Mouse (Mus musculus): Measurements from ENCODE around the gene Dab1. TPM values are rescaled to one million over a fixed set of nuclear protein-coding genes. Genes with fewer than 3 reads are reported as not detected.
A peak's percentile ranks its signal among the peaks of the same experiment; 100 is the strongest.

Dab1 gene
- polyA plus RNA-seq, 1 experiment from 2014 or later, result 105 TPM

- H3K27me3 ChIP-seq, result peaks cover 13% of the 10 kb centered on the region
- no peaks in the 10 kb centered on the region for H3K36me3 ChIP-seq (ENCODE audit: poor library complexity, severe bottlenecking)
- H3K4me2 ChIP-seq, result no peak overlapping the region
- peak overlapping the region; percentile 27; the same call in 1 of the 2 replicates for H3K27ac ChIP-seq
- peaks cover 32% of the 10 kb centered on the region for H3K4me1 ChIP-seq
- no peaks in the 10 kb centered on the region for H3K9me3 ChIP-seq (replicated peaks)
- ATAC-seq, result no peak
- 20% methylated on average over 5 of the region's 5 CpGs for WGBS
- H3K4me3 ChIP-seq, result no peak overlapping the region
- H3K9ac ChIP-seq, result no peak overlapping the region
These were observed 447.7 kb downstream of the Dab1 start for GRCm38 (mm10) chr4:104066901-104067300.

GRCm38 (mm10) chr4:104067748-104068147 is 448.6 kb downstream of the Dab1 start:
- peaks cover 32% of the 10 kb centered on the region for H3K4me1 ChIP-seq
- no peak for ATAC-seq
- H3K4me2 ChIP-seq, result no peak overlapping the region
- H3K9me3 ChIP-seq (replicated peaks), result no peaks in the 10 kb centered on the region
- no peaks in the 10 kb centered on the region for H3K36me3 ChIP-seq (ENCODE audit: poor library complexity, severe bottlenecking)
- H3K4me3 ChIP-seq, result no peak overlapping the region
- WGBS, result 32% methylated on average over 3 of the region's 3 CpGs
- no peak overlapping the region for H3K27ac ChIP-seq
- no peak overlapping the region for H3K9ac ChIP-seq
- H3K27me3 ChIP-seq, result peaks cover 21% of the 10 kb centered on the region

- Histone ChIP-seq H3K4me2 (no peak overlapping the region), H3K36me3 (ENCODE audit: poor library complexity, severe bottlenecking) (no peaks in the 10 kb centered on the region), H3K9ac (no peak overlapping the region), H3K4me1 (peaks cover 34% of the 10 kb centered on the region), H3K27me3 (peaks cover 26% of the 10 kb centered on the region), H3K4me3 (no peak overlapping the region), H3K9me3 (replicated peaks) (no peaks in the 10 kb centered on the region), H3K27ac (no peak overlapping the region)
- ATAC-seq, result no peak
- WGBS, result 84% methylated on average over 10 of the region's 10 CpGs
These were observed 452.1 kb downstream of the Dab1 start for GRCm38 (mm10) chr4:104071296-104071695.

GRCm38 (mm10) chr4:104073920-104074459 is 454.8 kb downstream of the Dab1 start:
- Histone ChIP-seq H3K36me3 (ENCODE audit: poor library complexity, severe bottlenecking) (no peaks in the 10 kb centered on the region), H3K27ac (no peak overlapping the region), H3K9ac (no peak overlapping the region), H3K4me1 (peaks cover 17% of the 10 kb centered on the region), H3K9me3 (replicated peaks) (no peaks in the 10 kb centered on the region), H3K4me2 (no peak overlapping the region), H3K4me3 (no peak overlapping the region), H3K27me3 (peaks cover 26% of the 10 kb centered on the region)
- 7% methylated on average over 7 of the region's 7 CpGs for WGBS
- ATAC-seq, result peak; percentile 59

GRCm38 (mm10) chr4:104077771-104078170 is 458.6 kb downstream of the Dab1 start:
- Histone ChIP-seq H3K27me3 (peaks cover 5% of the 10 kb centered on the region; the same call in 1 of the 2 replicates), H3K4me2 (no peak overlapping the region), H3K36me3 (ENCODE audit: poor library complexity, severe bottlenecking) (no peaks in the 10 kb centered on the region), H3K4me3 (no peak overlapping the region), H3K4me1 (peaks cover 17% of the 10 kb centered on the region), H3K9me3 (replicated peaks) (no peaks in the 10 kb centered on the region), H3K9ac (no peak overlapping the region), H3K27ac (no peak overlapping the region)
- ATAC-seq, result no peak
- WGBS, result 83% methylated on average over 1 of the region's 1 CpGs

- ATAC-seq, result no peak
- WGBS, result 74% methylated on average over 6 of the region's 6 CpGs
- no peak overlapping the region for H3K27ac ChIP-seq
- no peaks in the 10 kb centered on the region for H3K36me3 ChIP-seq (ENCODE audit: poor library complexity, severe bottlenecking)
- no peak overlapping the region for H3K9ac ChIP-seq
- H3K27me3 ChIP-seq, result no peaks in the 10 kb centered on the region
- no peak overlapping the region for H3K4me3 ChIP-seq
- no peaks in the 10 kb centered on the region for H3K4me1 ChIP-seq
- H3K9me3 ChIP-seq (replicated peaks), result no peaks in the 10 kb centered on the region
- no peak overlapping the region for H3K4me2 ChIP-seq
These were observed 487.1 kb downstream of the Dab1 start for GRCm38 (mm10) chr4:104106299-104106698.

- Histone ChIP-seq H3K4me2 (no peak overlapping the region), H3K27ac (no peak overlapping the region), H3K4me1 (peaks cover 15% of the 10 kb centered on the region), H3K36me3 (ENCODE audit: poor library complexity, severe bottlenecking) (no peaks in the 10 kb centered on the region), H3K9ac (no peak overlapping the region), H3K4me3 (no peak overlapping the region), H3K9me3 (replicated peaks) (no peaks in the 10 kb centered on the region), H3K27me3 (no peaks in the 10 kb centered on the region)
- ATAC-seq, result no peak
These were observed 492.5 kb downstream of the Dab1 start for GRCm38 (mm10) chr4:104111614-104112013.

- H3K27ac ChIP-seq, result peak overlapping the region; percentile 51
- H3K9me3 ChIP-seq (replicated peaks), result peaks cover 5% of the 10 kb centered on the region; the same call in 1 of the 2 replicates
- no peaks in the 10 kb centered on the region for H3K27me3 ChIP-seq
- H3K36me3 ChIP-seq (ENCODE audit: poor library complexity, severe bottlenecking), result no peaks in the 10 kb centered on the region
- 69% methylated on average over 13 of the region's 13 CpGs for WGBS
- no peak overlapping the region for H3K9ac ChIP-seq
- H3K4me2 ChIP-seq, result no peak overlapping the region
- no peak overlapping the region for H3K4me3 ChIP-seq
- peak; percentile 62; the same call in 1 of the 2 replicates for ATAC-seq
- H3K4me1 ChIP-seq, result peaks cover 15% of the 10 kb centered on the region
These were observed 494.2 kb downstream of the Dab1 start for GRCm38 (mm10) chr4:104113209-104114005.

GRCm38 (mm10) chr4:104114006-104114361 is 494.8 kb downstream of the Dab1 start:
- ATAC-seq, result peak; percentile 58; the same call in 1 of the 2 replicates
- no peaks in the 10 kb centered on the region for H3K27me3 ChIP-seq
- H3K4me3 ChIP-seq, result no peak overlapping the region
- no peaks in the 10 kb centered on the region for H3K36me3 ChIP-seq (ENCODE audit: poor library complexity, severe bottlenecking)
- WGBS, result 79% methylated on average over 6 of the region's 6 CpGs
- H3K9ac ChIP-seq, result no peak overlapping the region
- no peak overlapping the region for H3K4me2 ChIP-seq
- peaks cover 15% of the 10 kb centered on the region for H3K4me1 ChIP-seq
- H3K27ac ChIP-seq, result no peak overlapping the region
- H3K9me3 ChIP-seq (replicated peaks), result peaks cover 5% of the 10 kb centered on the region; the same call in 1 of the 2 replicates

GRCm38 (mm10) chr4:104120108-104120507 is 500.9 kb downstream of the Dab1 start:
- Histone ChIP-seq H3K4me1 (no peaks in the 10 kb centered on the region), H3K4me3 (no peak overlapping the region), H3K36me3 (ENCODE audit: poor library complexity, severe bottlenecking) (no peaks in the 10 kb centered on the region), H3K27ac (no peak overlapping the region), H3K4me2 (no peak overlapping the region), H3K27me3 (no peaks in the 10 kb centered on the region), H3K9me3 (replicated peaks) (peaks cover 5% of the 10 kb centered on the region; the same call in 1 of the 2 replicates), H3K9ac (no peak overlapping the region)
- no peak for ATAC-seq
- 85% methylated on average over 4 of the region's 4 CpGs for WGBS

- Histone ChIP-seq H3K4me3 (no peak overlapping the region), H3K27me3 (no peaks in the 10 kb centered on the region), H3K27ac (no peak overlapping the region), H3K4me1 (no peaks in the 10 kb centered on the region), H3K36me3 (ENCODE audit: poor library complexity, severe bottlenecking) (no peaks in the 10 kb centered on the region), H3K9me3 (replicated peaks) (peaks cover 3% of the 10 kb centered on the region; the same call in 1 of the 2 replicates), H3K4me2 (no peak overlapping the region), H3K9ac (no peak overlapping the region)
- ATAC-seq, result no peak
- 91% methylated on average over 5 of the region's 5 CpGs for WGBS
These were observed 502.8 kb downstream of the Dab1 start for GRCm38 (mm10) chr4:104121959-104122358.

GRCm38 (mm10) chr4:104122364-104122763 is 503.2 kb downstream of the Dab1 start:
- H3K27ac ChIP-seq, result no peak overlapping the region
- no peaks in the 10 kb centered on the region for H3K9me3 ChIP-seq (replicated peaks)
- H3K4me3 ChIP-seq, result no peak overlapping the region
- H3K27me3 ChIP-seq, result no peaks in the 10 kb centered on the region
- H3K9ac ChIP-seq, result no peak overlapping the region
- 85% methylated on average over 1 of the region's 1 CpGs for WGBS
- H3K36me3 ChIP-seq (ENCODE audit: poor library complexity, severe bottlenecking), result no peaks in the 10 kb centered on the region
- ATAC-seq, result no peak
- H3K4me1 ChIP-seq, result no peaks in the 10 kb centered on the region
- no peak overlapping the region for H3K4me2 ChIP-seq

Data from forebrain, embryonic 13.5 days (tissue).